In the genomic region with DNA sequence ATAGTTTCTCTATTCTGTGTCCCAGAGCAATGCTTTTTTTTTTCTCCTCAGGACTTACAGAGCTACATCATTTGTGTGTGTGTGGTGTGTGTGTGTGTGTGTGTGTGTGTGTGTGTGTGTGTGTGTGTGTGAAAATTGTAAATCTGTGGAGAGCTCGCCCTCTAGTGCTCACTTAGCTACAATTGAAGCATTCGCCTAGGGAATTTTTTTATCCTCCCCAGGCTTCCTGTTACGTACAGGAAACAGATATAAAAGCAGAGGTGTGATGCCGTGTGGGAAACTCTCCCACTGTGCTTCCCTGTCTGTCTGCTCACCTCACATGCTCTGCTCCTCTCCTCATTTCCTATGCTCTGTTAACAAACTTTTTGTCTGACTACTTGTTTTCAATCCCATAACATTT, we compare ENCODE assay signal across 10 mouse cellular contexts. TPM values are rescaled to one million over a fixed set of nuclear protein-coding genes. Genes with fewer than 3 reads are reported as not detected.
DNase-seq lines count a peak whose midpoint lies in the region; ATAC-seq and TF ChIP-seq lines count a peak whose summit lies in the region.
"Had no signal": no experiment of that assay in that cellular context is flagged by ENCODE, and none has a peak within 500 bp of the region (broad histone marks: within the 10 kb centered on the region; RNA-seq: fewer than 3 reads in every experiment).

No protein-coding gene starts in this region.

- peaks cover 13% of the 10 kb centered on the region; the same call in 1 of the 2 replicates for H3K36me3 ChIP-seq in hindbrain, postnatal 0 days (ENCODE audit: insufficient read depth, low read length)

- H3K9ac ChIP-seq in hindbrain, postnatal 0 days (replicated peaks; ENCODE audit: low read length) = no peak overlapping the region
- H3K9ac ChIP-seq: embryonic facial prominence, embryonic 12.5 days; neural tube, embryonic 13.5 days had no signal

- TF ChIP-seq CTCF in hindbrain, postnatal 0 days (IDR thresholded peaks at IDR 0.05; ENCODE audit: low read depth) = peak; percentile 70
- TF ChIP-seq CTCF in left cerebral cortex, adult 2 months (IDR thresholded peaks at IDR 0.05) = peak; percentile 35

- H3K4me2 ChIP-seq in hindbrain, postnatal 0 days (ENCODE audit: low read depth, low read length) = no peak overlapping the region
- H3K4me2 ChIP-seq: embryonic facial prominence, embryonic 12.5 days; neural tube, embryonic 13.5 days had no signal

- no peak overlapping the region for H3K4me3 ChIP-seq in hindbrain, postnatal 0 days (ENCODE audit: low read length)
- H3K4me3 ChIP-seq in left cerebral cortex, adult 2 months = no peak overlapping the region
- H3K4me3 ChIP-seq: embryonic facial prominence, embryonic 12.5 days; neural tube, embryonic 13.5 days had no signal

- DNase-seq in ovary, postnatal 14 days (ENCODE audit: low spot score) = peak; percentile 22
- DNase-seq in ovary, postnatal 10 days (ENCODE audit: low spot score) = no peak
- DNase-seq in brain, adult 2 months (ENCODE audit: low read depth, low spot score) = peak; percentile 93
- peak; percentile 80 for DNase-seq in hindbrain, postnatal 0 days (ENCODE audit: low spot score)
- DNase-seq in left cerebral cortex, adult 2 months (ENCODE audit: extremely low spot score in 1 of 2, low spot score in 2 of 2) = peak; percentile 17 to 35
- peak; percentile 61 for DNase-seq in naive thymus-derived CD4-positive, alpha-beta T cell, adult 2 months (ENCODE audit: low read depth)
- DNase-seq in thymus, postnatal 4 days = peak; percentile 35

- no peak overlapping the region for H3K27ac ChIP-seq in hindbrain, postnatal 0 days
- no peak overlapping the region for H3K27ac ChIP-seq in left cerebral cortex, adult 2 months
- H3K27ac ChIP-seq: embryonic facial prominence, embryonic 12.5 days; neural tube, embryonic 13.5 days had no signal

- 34% methylated on average over 4 of the region's 4 CpGs for WGBS in hindbrain, postnatal 0 days

- intact Hi-C loops in left cerebral cortex, adult 2 months (cut with DNase I) = loop anchor here (2.0 to 10.0 kb wide), 2 partner anchors 98 to 400 kb away; no protein-coding TSS in a partner anchor

- H3K27me3 ChIP-seq in hindbrain, postnatal 0 days (ENCODE audit: insufficient read depth, low read length) = no peaks in the 10 kb centered on the region
- H3K27me3 ChIP-seq: embryonic facial prominence, embryonic 12.5 days; neural tube, embryonic 13.5 days had no signal

- no peaks in the 10 kb centered on the region for H3K9me3 ChIP-seq in hindbrain, postnatal 0 days (ENCODE audit: low read length)
- H3K9me3 ChIP-seq: embryonic facial prominence, embryonic 12.5 days; neural tube, embryonic 13.5 days had no signal

- ATAC-seq in frontal cortex, adult (ENCODE audit: low TSS enrichment) = peak; percentile 85
- peak; percentile 29; the same call in 1 of the 2 replicates for ATAC-seq in hindbrain, postnatal 0 days

- no peaks in the 10 kb centered on the region for H3K4me1 ChIP-seq in hindbrain, postnatal 0 days (ENCODE audit: insufficient read depth, low read length)
- H3K4me1 ChIP-seq: embryonic facial prominence, embryonic 12.5 days had no signal

RNA-seq across cellular contexts. Expression of gene Ppib, which starts 55.6 kb away (rescaled TPM):
- total RNA-seq in hindbrain, postnatal 0 days (2014; rRNA removed) = 223 and 263 TPM in 2 replicates
- 395 and 408 TPM in 2 replicates for polyA plus RNA-seq in hindbrain, postnatal 0 days (2015; fragmentation: Nextera tagmentation; extraction: Ambion mirVana)
- total RNA-seq in left cerebral cortex, adult 2 months (2021) = 100 to 1,000 TPM; 161 to 170 TPM
